Mouse (Mus musculus): ENCODE data around the gene Serpinb6a. TPM values are rescaled to one million over a fixed set of nuclear protein-coding genes. Genes with fewer than 3 reads are reported as not detected.

Gene Serpinb6a
- polyA plus RNA-seq, 1 experiment from 2014 or later, result 85.1 TPM

DNA sequence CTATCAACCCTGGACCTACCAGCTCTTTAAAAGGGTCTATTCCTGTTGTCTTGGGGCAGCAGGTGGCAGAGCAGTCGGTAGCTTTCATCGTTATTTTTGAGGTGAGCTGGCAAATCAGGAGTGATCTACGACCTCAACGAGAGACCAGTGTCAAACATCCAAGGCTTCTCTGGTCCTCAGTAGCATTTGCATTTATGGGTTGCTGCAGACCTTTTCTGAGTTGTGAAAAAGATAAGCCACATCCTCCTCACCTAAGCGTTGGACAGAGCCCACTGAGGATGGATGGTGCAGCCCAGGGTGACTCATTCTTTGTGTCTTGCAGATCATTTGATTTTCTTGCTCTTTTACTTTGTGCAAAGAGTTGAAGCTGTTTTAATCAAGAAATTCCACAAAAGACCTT is 464 bp upstream of the Serpinb6a start:
- no peak for ATAC-seq (replicated peaks; ENCODE audit: low FRiP score, low read depth)

DNA sequence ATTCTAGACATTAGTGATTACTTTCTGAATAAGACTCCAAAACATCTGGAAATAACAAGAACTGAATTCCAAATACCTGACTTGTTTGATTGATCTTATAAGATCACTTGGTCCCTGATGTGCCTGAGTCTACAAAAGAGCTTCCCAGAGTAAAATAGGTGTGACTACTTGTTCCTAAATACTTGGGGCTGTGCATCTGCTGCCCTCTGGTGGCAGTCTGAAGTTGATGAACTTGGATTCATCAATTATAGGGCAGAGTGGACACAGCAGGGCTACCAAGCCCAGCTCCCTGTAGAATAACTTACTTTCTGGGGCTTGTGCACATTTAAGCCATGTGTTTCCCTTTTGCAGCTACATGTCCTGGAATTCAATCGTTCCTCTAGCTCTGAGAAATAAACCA is 7.4 kb downstream of the Serpinb6a start:
- no peaks in the 10 kb centered on the region for H3K9me3 ChIP-seq (replicated peaks; ENCODE audit: low read length)
- ATAC-seq (replicated peaks; ENCODE audit: low FRiP score, low read depth), result peak; percentile 57
- peak; percentile 96 for TF ChIP-seq CTCF (IDR thresholded peaks at IDR 0.05; ENCODE audit: low read depth)

More for the DNA sequence above, 464 bp upstream of the Serpinb6a start:
- Histone ChIP-seq H3K9me3 (replicated peaks; ENCODE audit: low read length) (no peaks in the 10 kb centered on the region), H3K4me1 (replicated peaks; ENCODE audit: insufficient read depth, low read length) (peaks cover 3% of the 10 kb centered on the region; the same call in 1 of the 2 replicates), H3K9ac (ENCODE audit: low read depth, low read length) (peak overlapping the region; percentile 94), H3K27me3 (ENCODE audit: insufficient read depth, low read length) (no peaks in the 10 kb centered on the region), H3K36me3 (ENCODE audit: insufficient read depth, low read length) (no peaks in the 10 kb centered on the region), H3K4me3 (replicated peaks; ENCODE audit: low read depth, low read length) (peak overlapping the region; percentile 95), H3K27ac (no peak overlapping the region), H3K4me2 (ENCODE audit: low read length) (peak overlapping the region; percentile 87)
- TF ChIP-seq CTCF (IDR thresholded peaks at IDR 0.05; ENCODE audit: low read depth), result no peak
- 4% methylated on average over 5 of the region's 5 CpGs for WGBS
- no peak for DNase-seq (ENCODE audit: low spot score)

DNA sequence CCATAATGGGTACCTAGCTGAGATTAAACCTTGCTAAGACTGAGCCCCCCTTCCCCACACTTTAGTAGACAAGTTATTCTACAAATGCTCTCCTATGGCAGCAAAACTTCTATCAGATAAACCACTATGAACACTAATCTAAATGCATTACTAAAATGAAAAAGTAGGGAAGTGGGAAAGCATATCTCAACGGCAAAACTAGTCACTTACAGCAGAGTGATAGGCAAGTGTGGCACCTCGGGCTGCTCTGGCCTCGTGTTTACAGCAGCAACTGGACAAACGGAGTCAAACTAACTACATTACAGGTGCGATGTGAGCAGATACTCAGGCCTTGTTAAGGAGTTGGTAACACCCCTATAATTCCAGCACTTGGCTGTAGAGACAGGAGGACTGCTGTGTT is 13.0 kb downstream of the Serpinb6a start:
- Histone ChIP-seq H3K4me2 (ENCODE audit: low read length) (no peak overlapping the region), H3K27ac (no peak overlapping the region), H3K4me3 (replicated peaks; ENCODE audit: low read depth, low read length) (no peak overlapping the region), H3K4me1 (replicated peaks; ENCODE audit: insufficient read depth, low read length) (no peaks in the 10 kb centered on the region), H3K27me3 (ENCODE audit: insufficient read depth, low read length) (no peaks in the 10 kb centered on the region), H3K9ac (ENCODE audit: low read depth, low read length) (no peak overlapping the region), H3K36me3 (ENCODE audit: insufficient read depth, low read length) (peaks cover 9% of the 10 kb centered on the region), H3K9me3 (replicated peaks; ENCODE audit: low read length) (no peaks in the 10 kb centered on the region)
- no peak for TF ChIP-seq CTCF (IDR thresholded peaks at IDR 0.05; ENCODE audit: low read depth)
- no peak for DNase-seq (ENCODE audit: low spot score)
- WGBS, result 86% methylated on average over 5 of the region's 5 CpGs
- ATAC-seq (replicated peaks; ENCODE audit: low FRiP score, low read depth), result no peak

More for the DNA sequence above, 7.4 kb downstream of the Serpinb6a start:
- Histone ChIP-seq H3K4me1 (replicated peaks; ENCODE audit: insufficient read depth, low read length) (no peaks in the 10 kb centered on the region), H3K9ac (ENCODE audit: low read depth, low read length) (no peak overlapping the region), H3K4me3 (replicated peaks; ENCODE audit: low read depth, low read length) (no peak overlapping the region), H3K36me3 (ENCODE audit: insufficient read depth, low read length) (0 out of 2 replicates have a peak, but pooled peaks cover 4% of the 10 kb centered on the region), H3K27me3 (ENCODE audit: insufficient read depth, low read length) (no peaks in the 10 kb centered on the region), H3K4me2 (ENCODE audit: low read length) (no peak overlapping the region), H3K27ac (no peak overlapping the region)
- WGBS, result 29% methylated on average over 1 of the region's 1 CpGs
- peak; percentile 93 for DNase-seq (ENCODE audit: low spot score)

DNA sequence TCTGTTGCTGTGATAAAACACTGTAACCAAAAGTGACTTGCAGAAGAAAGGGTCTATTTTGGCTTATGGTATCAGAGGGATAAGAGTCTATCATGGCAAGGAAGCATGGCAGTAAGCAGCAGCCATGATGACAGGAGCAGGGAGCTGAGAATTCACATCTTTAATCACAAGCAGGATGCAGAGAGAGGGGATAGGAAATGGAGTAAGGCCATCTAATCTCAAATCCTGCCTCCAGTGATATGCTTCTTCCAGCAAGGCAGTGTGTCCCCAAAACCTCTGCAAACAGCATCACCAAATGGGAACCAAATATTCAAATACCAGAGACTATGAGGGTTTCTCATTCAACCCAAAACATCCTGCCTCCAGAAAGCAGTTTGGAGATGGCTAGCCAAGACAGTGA is 36.0 kb downstream of the Serpinb6a start:
- DNase-seq (ENCODE audit: low spot score), result no peak
- no peak for ATAC-seq (replicated peaks; ENCODE audit: low FRiP score, low read depth)
- H3K4me2 ChIP-seq (ENCODE audit: low read length), result no peak overlapping the region

DNA sequence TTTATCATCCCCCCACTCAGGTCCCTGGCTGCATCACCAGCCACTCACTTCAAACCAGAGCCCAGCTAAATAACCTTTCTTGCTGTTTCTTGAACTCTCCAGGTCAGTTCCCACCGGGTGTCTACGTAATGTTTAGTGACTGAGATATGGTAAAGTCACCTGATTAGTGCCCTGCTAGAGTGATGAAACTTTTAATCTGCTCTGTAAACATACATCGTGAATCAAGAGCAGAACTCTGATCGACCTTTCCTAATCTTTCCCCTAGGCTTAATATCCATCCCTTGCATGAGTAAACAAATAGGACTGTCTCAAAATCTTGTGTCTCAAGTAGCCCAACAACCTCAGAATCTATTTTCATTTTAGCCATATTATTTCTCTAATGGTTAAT is 36.6 kb downstream of the Serpinb6a start:
- H3K27ac ChIP-seq, result no peak overlapping the region
- DNase-seq (ENCODE audit: low spot score), result no peak
- H3K4me3 ChIP-seq (replicated peaks; ENCODE audit: low read depth, low read length), result 0 out of 2 replicates have a peak overlapping the region, but pooled peaks have one; percentile 47
- no peak for ATAC-seq (replicated peaks; ENCODE audit: low FRiP score, low read depth)
- H3K9ac ChIP-seq (ENCODE audit: low read depth, low read length), result no peak overlapping the region
- TF ChIP-seq CTCF (IDR thresholded peaks at IDR 0.05; ENCODE audit: low read depth), result no peak
- WGBS, result 49% methylated on average over 4 of the region's 4 CpGs
- H3K36me3 ChIP-seq (ENCODE audit: insufficient read depth, low read length), result no peaks in the 10 kb centered on the region
- peaks cover 4% of the 10 kb centered on the region; the same call in 1 of the 2 replicates for H3K4me1 ChIP-seq (replicated peaks; ENCODE audit: insufficient read depth, low read length)
- no peaks in the 10 kb centered on the region for H3K27me3 ChIP-seq (ENCODE audit: insufficient read depth, low read length)
- no peaks in the 10 kb centered on the region for H3K9me3 ChIP-seq (replicated peaks; ENCODE audit: low read length)
- peak overlapping the region; percentile 63 for H3K4me2 ChIP-seq (ENCODE audit: low read length)

More for the DNA sequence above, 36.0 kb downstream of the Serpinb6a start:
- H3K4me1 ChIP-seq (replicated peaks; ENCODE audit: insufficient read depth, low read length), result peaks cover 4% of the 10 kb centered on the region; the same call in 1 of the 2 replicates
- no peaks in the 10 kb centered on the region for H3K27me3 ChIP-seq (ENCODE audit: insufficient read depth, low read length)
- no peak overlapping the region for H3K4me3 ChIP-seq (replicated peaks; ENCODE audit: low read depth, low read length)
- H3K27ac ChIP-seq, result no peak overlapping the region
- H3K9ac ChIP-seq (ENCODE audit: low read depth, low read length), result no peak overlapping the region
- no peaks in the 10 kb centered on the region for H3K9me3 ChIP-seq (replicated peaks; ENCODE audit: low read length)
- TF ChIP-seq CTCF (IDR thresholded peaks at IDR 0.05; ENCODE audit: low read depth), result no peak
- H3K36me3 ChIP-seq (ENCODE audit: insufficient read depth, low read length), result no peaks in the 10 kb centered on the region

DNA sequence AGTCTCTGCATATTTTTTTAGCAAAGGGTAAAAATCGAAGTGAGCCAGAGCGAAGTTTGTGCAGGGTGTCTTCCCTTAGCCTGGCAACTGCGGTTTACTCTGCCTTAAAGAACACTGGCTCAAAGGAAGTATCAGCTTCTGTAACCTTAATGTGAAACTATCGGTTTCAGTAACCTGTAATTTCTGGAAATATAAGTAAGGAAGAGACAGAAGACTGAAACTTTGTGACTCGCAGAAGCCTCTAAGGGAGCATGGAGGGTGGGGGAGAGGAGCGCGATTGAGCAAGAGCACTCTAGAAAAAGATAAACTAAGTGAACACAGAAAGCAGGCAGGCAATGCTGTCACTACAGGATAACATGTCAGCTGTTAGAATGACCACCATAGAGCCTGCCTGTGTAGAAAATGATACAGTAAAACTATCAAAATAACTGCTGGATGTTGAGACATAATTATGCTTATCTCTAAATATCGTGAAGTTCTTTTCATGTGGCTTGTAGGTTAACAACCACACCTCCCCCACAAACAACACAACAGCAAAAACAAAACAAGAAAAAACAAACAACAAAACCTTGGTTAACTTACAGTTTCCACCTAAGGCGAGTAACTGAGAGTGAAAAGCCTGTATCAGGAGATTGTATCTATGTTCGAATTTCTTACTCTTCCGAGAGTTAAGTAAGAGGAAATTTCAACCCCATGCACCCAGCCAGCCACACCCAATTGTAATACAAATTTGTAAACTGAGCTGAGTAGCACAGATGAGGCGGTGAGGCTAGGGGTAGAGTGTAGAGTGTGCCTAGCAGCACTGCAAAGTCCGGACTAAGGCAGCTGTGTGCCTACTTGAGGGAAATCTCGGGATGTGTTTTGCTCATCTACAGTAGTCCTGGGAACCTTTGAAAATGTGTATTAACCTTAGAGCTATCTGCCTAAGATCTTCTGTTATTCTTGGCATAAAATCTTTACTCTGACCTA is 37.3 kb downstream of the Serpinb6a start:
- no peak for TF ChIP-seq CTCF (IDR thresholded peaks at IDR 0.05; ENCODE audit: low read depth)
- peak overlapping the region; percentile 93 for H3K27ac ChIP-seq
- H3K4me3 ChIP-seq (replicated peaks; ENCODE audit: low read depth, low read length), result peak overlapping the region; percentile 47
- H3K9me3 ChIP-seq (replicated peaks; ENCODE audit: low read length), result no peaks in the 10 kb centered on the region
- peak; percentile 40 for DNase-seq (ENCODE audit: low spot score)
- peak overlapping the region; percentile 61 for H3K9ac ChIP-seq (ENCODE audit: low read depth, low read length)
- WGBS, result 13% methylated on average over 14 of the region's 14 CpGs
- H3K4me2 ChIP-seq (ENCODE audit: low read length), result peak overlapping the region; percentile 63
- H3K4me1 ChIP-seq (replicated peaks; ENCODE audit: insufficient read depth, low read length), result peaks cover 4% of the 10 kb centered on the region; the same call in 1 of the 2 replicates
- peak; percentile 45; the same call in 1 of the 2 replicates for ATAC-seq (replicated peaks; ENCODE audit: low FRiP score, low read depth)
- no peaks in the 10 kb centered on the region for H3K27me3 ChIP-seq (ENCODE audit: insufficient read depth, low read length)
- H3K36me3 ChIP-seq (ENCODE audit: insufficient read depth, low read length), result no peaks in the 10 kb centered on the region

All from kidney, postnatal 0 days (tissue).